Mouse (Mus musculus): ENCODE results near the gene Gm6657. TPM values are rescaled to one million over a fixed set of nuclear protein-coding genes. Genes with fewer than 3 reads are reported as not detected.

The Gm6657 gene
- polyA plus RNA-seq (2015; fragmentation: Nextera tagmentation; extraction: Ambion mirVana): not detected in 2 replicates

GRCm38 (mm10) chr12:78193942-78194341 lies at the start of gene Gm6657:
TSS of gene Gm6657 (plus strand) at chr12:78194242.

GRCm38 (mm10) chr12:78225707-78226518 lies 31.9 kb downstream of the Gm6657 start, which contains the start of gene Gphn:
TSS of gene Gphn (plus strand) at chr12:78226379.

Other genes starting within 250 kb of the Gm6657 start
- gene Gphn, start 32.1 kb downstream of the Gm6657 start, polyA plus RNA-seq (2015; fragmentation: Nextera tagmentation; extraction: Ambion mirVana): 7.7 and 9.0 TPM in 2 replicates

Measured in urinary bladder, postnatal 0 days (tissue).